Mouse (Mus musculus): ENCODE data around the gene Sdf4.

Gene Sdf4

GRCm38 (mm10) chr4:155992241-155992905 is at the start of gene Sdf4, which contains the start of gene B3galt6:
TSS of gene Sdf4 (plus strand) at chr4:155992872.
TSS of gene B3galt6 (minus strand) at chr4:155992649.
- DNase-seq (ENCODE audit: low read depth, low spot score): peak; percentile 80

DNA sequence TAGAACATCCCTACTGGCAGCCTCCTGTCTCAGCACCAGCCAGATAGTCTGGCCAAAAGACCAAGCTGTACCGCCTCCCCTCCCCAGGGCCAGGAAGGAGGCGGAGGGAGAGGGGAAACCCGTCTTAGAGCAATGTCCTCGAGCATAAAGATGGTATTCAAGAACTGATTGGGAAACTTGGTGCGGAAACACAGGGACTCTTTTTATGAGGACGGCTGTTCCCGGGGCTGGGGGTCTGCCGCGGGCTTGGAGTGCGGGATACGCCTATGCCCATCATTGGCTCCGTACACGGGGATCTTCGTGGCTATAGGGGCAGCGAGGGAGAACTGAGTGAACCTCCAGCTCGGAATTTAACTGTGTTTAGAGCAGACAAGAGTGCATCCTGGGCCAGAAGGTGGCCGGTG is 49.6 kb upstream of the Sdf4 start:
- no peak for DNase-seq (ENCODE audit: low read depth, low spot score)

DNA sequence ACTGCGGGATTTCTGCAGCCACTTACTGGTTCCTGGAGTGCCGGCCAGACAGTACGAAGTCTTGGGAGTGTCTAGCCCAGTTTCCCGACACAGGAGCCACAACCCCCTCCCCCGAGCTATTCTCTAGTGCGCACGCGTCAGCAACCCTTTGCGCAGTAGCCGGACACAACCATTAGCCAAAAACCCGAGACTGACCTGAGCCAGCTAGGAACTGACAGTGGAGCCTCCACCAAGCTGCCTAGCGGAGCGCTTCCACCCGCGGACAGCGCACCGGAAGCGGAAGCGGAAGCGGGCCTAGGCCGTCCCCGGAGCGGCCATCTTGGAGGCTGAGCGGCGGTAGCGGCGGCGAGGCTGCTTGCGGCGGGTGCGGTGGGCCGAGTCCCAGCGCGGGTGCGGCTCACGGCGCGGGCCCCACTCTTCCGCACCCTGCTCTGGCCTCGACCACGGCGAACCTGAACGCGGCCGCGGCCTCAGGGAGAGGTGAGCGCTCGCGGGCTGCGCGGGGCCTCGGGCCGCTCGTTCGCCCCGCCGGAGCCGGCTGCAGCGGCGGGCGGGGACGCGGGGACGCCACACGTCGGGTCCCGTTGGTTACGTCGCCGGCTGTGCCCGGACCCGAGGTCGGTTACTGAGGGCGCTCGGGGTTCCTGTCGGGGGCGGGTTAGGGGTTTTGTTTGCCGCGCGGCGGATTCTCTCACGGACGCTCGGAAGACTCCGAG is 49.0 kb upstream of the Sdf4 start, which contains the start of gene Ube2j2:
Gene Ube2j2 (plus strand): TSS at position 298 of the 716 bp plus-strand sequence.
- DNase-seq (ENCODE audit: low read depth, low spot score): peak; percentile 98

DNA sequence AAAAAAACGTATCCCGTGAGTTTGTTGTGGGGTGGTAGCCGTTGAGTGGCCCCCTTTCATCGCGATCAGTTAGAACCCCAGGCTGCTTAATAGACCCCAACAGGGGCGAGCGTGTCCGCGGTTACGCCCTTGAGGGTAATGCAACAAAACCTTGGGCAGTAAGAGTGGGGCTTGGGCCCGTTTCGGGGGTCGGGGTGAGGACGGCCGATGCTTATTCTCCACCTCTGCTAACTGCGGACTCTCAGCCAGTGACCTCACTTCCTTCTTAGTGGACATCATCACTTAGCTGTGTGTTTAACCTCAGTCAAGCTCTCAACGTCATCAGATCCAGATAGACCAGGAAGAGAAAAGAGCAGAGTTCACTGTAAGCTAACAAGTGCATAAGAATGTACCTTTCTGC is 48.4 kb upstream of the Sdf4 start:
- no peak for DNase-seq (ENCODE audit: low read depth, low spot score)

GRCm38 (mm10) chr4:155947094-155947493 is 45.6 kb upstream of the Sdf4 start:
- no peak for DNase-seq (ENCODE audit: low read depth, low spot score)

DNA sequence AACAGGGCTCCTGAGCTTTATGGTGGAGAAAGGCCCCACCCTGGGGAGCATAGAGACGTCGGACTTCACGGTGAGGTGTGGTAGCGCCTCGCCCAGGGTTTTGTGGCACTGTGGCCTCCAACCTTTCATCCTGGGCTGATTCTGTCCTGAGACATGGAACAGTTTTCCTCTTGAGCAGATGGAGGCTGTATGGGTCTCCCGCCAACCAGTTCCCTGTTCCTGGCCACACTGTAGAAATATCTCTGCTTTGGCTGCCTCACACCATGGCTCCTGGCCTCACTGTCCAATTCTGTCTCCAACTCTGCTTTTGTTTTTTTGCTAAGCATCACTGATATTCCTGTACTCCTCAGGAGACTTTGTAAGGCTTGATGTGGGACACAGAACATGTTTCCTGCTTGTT is 37.2 kb upstream of the Sdf4 start:
- no peak for DNase-seq (ENCODE audit: low read depth, low spot score)

DNA sequence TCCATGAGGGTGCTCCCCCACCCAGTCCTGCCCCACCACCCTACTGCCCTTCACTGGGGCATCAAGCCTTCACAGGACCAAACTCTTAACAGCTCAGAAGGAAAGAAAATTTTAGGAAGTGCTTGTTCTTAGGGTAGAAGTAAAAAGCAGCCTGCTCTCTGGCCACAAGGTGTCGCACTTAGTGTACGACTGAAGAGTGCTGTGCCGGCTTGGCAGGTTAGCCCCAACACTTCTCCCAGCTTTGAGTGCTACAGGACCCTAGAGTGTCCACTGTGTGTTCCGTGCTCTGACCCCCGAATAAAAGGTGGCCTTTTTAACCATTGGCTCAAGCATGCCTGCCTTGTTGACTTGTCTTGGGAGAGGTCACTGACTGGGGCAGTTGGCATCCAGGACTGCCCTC is 33.4 kb upstream of the Sdf4 start:
- peak; percentile 91 for DNase-seq (ENCODE audit: low read depth, low spot score)

DNA sequence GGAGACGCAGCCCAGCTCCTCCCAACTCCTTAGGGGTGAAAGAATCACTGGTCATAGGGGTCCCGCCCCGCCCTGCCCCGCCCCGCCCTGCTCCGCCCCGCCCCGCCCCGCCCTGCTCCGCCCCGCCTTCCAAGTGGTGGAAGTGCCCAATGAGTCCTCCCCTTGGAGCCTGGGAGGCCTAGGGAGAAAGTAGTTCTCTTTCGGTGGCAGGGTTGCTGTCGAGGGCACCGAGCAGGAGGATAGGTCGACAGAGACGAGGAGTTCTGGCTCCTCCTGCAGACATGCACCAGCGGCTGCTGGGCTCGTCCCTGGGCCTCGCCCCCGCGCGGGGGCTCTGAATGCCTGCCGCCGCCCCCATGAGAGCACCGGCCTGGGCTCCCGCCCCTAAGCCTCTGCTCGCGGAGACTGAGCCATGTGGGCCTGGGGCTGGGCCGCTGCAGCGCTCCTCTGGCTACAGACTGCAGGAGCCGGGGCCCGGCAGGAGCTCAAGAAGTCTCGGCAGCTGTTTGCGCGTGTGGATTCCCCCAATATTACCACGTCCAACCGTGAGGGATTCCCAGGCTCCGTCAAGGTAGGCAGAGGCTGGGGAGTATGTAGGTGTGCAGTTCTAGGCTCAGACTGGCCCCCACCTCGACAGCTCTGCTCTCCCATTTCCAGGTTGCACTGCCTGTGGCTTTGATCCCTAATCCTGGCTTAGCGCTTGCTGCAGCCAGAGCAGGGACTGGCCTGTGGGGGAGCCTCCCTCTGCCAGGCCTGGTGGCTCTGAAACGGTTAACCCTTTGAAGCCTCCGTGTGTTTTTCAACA is 30.3 kb upstream of the Sdf4 start, which contains the start of gene C1qtnf12:
Gene C1qtnf12 (plus strand): TSS at position 152 of the 805 bp plus-strand sequence.
- DNase-seq (ENCODE audit: low read depth, low spot score): no peak

DNA sequence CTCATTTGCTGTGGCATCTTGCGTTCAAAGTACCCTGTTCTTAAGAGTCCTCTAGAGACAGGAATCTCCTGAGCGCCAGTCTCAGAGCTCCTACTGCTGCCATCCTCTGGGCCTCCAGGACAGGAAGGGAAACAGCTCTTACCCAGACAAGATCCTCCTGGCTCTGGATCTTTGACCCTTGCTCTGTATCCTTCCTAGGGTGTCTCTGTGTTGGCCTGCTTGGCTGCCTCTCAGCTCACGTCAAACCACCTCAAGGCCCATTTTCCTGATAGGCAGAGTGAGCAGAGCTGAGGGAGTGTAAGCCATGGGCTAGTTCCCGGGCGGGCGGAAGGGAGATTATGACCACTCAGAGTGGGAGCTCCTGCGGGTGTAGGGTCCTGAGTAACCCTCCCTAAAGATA is 29.6 kb upstream of the Sdf4 start:
- no peak for DNase-seq (ENCODE audit: low read depth, low spot score)

GRCm38 (mm10) chr4:155964396-155964795 is 28.3 kb upstream of the Sdf4 start:
- no peak for DNase-seq (ENCODE audit: low read depth, low spot score)

DNA sequence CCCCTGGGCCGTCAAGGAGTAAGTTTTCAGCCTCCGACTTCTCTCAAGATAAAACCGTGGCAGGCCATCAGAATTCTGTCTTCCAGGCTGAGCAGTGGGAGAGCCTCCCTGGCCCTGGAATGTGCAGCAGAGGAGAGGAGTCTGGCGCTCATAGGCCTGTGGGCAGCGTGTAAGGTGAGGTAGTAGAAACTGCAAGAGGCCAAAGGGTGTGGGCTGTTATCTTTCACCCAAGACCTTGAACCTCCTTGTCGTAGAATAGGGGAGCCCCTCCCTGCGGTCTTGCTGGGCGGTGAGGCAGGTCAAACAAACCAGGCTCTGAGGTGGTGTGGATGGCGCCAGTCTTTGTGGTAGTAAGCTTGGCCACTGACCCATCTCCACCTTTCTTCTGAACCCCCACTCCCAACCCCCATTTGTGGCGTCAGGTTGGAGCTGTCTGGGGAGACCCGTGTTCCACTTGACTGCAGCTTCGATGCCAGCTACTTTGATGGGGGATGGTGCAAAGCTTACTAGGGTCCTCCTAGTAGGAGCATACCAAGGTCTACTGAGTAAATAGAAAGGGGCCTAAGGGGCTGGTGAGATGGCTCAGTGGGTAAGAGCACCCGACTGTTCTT is 23.5 kb upstream of the Sdf4 start:
- DNase-seq (ENCODE audit: low read depth, low spot score): peak; percentile 24

DNA sequence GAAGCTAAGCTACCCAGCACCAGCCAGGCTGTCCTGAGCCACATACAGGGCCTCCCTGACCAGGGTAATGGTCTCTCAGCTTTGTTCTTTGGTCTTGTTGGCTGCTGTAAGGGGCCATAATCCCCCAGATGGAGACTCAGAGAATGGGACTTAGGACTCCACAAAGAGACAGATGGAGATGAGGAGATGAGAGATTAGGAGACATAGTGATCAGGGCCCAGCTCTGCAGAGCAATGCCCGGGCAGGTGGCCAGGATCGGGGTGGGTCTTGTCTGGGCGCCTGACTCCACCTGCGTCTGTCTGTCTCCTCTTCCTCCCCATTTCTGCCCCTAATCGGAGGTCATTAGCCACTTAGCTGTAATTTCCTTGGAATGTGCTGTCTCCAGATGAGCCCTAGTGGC is 22.4 kb upstream of the Sdf4 start:
- DNase-seq (ENCODE audit: low read depth, low spot score): no peak

GRCm38 (mm10) chr4:155972651-155973050 is 20.0 kb upstream of the Sdf4 start:
- no peak for DNase-seq (ENCODE audit: low read depth, low spot score)

DNA sequence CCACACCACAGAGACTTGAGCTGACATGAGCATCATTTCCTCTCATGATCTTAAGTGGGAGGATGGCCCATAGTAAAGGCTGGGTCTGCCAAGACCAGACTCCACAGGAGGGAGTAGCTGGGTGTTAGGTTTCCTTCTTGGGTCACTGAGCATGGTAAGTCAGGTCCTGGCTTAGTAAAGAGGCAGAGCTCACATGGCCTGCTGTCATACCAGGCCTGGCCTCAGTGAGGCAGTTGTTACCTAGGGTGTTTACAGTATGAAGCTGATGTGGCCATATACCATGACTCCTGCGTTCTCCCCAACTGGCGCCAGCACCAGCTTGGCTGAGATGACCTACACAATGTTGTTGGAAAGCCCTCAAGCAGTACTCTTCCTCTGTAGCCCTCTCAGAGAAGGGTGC is 19.4 kb upstream of the Sdf4 start:
- no peak for DNase-seq (ENCODE audit: low read depth, low spot score)

DNA sequence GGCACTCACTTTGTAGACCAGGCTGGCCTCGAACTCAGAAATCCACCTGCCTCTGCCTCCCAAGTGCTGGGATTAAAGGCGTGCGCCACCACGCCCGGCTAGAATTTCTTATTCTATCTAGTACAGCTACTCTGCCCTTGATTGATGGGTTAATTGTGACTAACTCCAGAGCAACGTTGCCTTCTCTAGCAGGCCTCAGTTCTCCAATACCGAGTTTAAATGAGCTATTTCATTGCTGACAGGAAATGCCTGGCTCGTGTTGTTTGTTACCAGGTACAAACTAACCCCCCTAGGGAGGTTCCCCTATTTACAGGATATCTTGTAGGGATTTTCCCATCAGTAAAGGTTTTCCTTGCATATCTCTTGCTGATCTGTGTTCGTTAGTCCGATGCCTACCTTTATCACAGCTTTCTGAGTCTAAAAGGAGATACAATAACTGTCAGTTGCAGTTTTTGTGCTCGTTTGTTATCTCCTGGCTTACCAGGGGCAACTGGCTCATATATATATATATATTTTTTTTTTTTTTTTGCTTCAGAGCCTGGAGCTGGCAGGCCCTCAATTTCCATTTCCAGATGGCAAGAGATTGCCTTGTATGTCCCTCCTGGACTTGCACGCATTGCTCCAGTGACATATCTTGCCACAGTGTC is 11.1 kb upstream of the Sdf4 start:
- no peak for DNase-seq (ENCODE audit: low read depth, low spot score)

DNA sequence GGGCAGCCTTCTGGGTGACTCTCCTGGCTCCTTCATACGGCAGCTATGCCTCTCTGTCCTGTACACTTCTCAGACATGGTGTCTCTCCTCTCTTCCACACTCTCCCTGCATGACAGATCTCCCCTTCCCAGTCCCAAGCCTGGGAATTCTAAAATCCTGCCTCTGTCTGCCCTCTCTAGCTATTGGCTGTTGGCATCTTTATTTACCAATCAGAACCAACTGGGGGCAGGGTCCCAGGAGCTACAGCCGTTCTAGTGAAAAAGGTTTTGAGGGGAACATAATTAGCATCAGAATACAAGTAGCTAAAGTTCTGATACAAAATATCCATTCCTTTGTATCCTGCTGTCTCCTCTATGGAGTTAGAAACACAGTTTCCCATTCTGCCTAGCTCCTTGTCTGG is 8.9 kb upstream of the Sdf4 start:
- peak; percentile 76 for DNase-seq (ENCODE audit: low read depth, low spot score)

- peak; percentile 51 for DNase-seq (ENCODE audit: low read depth, low spot score)
Observed at GRCm38 (mm10) chr4:155991211-155991907, 1.3 kb upstream of the Sdf4 start.

GRCm38 (mm10) chr4:155991908-155992230 is 803 bp upstream of the Sdf4 start:
- DNase-seq (ENCODE audit: low read depth, low spot score): no peak

- DNase-seq (ENCODE audit: low read depth, low spot score): peak; percentile 95
Observed at GRCm38 (mm10) chr4:155992906-155993547, 355 bp downstream of the Sdf4 start.

GRCm38 (mm10) chr4:155993606-155994005 is 934 bp downstream of the Sdf4 start:
- no peak for DNase-seq (ENCODE audit: low read depth, low spot score)
